Mouse (Mus musculus): ENCODE measurements around the gene Nckap1l.

The Nckap1l gene

GRCm38 (mm10) chr15:103540646-103541045, 87.1 kb downstream of the Nckap1l start:
- DNase-seq: no peak

GRCm38 (mm10) chr15:103542526-103542925, 88.9 kb downstream of the Nckap1l start:
- no peak for DNase-seq

- DNase-seq: no peak
These were observed 94.4 kb downstream of the Nckap1l start for GRCm38 (mm10) chr15:103547983-103548382.

All from cerebellum, adult 9-10 months (tissue).